Mouse (Mus musculus) CD4-positive, CD25-positive, alpha-beta regulatory T cell, adult 2 months (primary cell): ENCODE data around the gene Duox1.

ENCODE experiments used
- DNase-seq: peaks from one replicate; pipeline ENCODE4 v3.0.0-alpha.2; 2012; ENCODE audit warnings: low read depth, low spot score

Gene Duox1

GRCm38 (mm10) chr2:122354191-122354929, 38.9 kb downstream of the Duox1 start:
- DNase-seq = no peak

DNA sequence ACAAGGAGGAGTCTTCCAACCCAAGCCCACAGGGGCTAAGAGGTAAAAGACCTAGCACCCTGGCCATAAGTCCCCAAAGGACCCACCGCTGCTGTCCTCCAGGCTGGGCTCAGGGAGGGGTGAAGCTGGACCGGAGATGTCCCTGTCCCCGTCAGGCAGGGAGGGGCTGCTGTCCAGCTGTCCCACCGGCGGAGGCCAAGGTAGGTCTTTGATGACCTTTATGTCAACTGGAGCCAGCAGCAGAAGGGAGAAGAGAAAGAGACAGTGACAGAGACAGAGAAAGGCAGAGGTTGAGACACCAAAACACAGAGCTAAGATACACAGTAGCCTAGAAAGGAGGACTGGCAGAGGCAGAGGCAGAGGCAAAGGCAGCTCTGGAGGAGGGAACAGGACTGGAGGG, 39.9 kb downstream of the Duox1 start:
- DNase-seq = no peak

DNA sequence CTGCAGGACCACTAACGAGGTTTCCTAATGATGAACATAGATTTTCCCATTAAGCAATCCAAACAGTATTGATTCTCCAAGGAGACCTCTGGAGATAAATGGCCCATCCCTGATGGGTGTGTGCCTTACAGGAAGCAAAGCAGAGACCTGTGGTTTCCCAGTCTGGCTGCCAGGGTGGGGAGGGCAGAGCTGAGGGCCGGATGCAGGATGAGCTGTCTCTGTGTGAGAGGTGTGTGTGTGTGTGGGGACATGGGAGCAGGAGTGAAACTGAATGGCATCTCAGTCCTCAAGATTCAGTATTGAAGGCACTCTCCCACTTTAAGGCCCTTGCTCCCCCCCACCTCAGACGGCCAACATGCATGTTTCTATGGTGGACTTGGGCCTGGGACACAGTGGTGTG, 40.7 kb downstream of the Duox1 start:
- DNase-seq = no peak

DNA sequence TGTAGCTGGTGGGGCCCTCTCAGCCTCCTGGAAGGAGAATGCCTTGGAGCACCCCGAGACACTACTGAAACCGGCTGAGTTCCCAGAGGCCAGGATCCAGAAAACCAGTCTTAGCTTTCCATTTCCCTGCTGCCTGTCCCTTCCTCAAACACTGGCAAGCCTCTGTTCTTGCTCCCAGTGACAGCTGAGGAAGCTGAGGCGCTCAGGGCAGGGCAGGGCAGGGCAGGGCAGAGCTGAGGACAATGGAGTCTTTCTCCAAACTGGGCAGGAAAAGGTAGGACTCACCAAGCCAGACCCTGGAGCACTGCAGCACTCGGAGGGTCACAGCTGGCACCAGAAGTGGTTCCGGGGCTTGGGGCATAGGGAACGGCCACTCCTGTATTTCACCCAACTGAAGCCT, 44.8 kb downstream of the Duox1 start:
- no peak for DNase-seq

- DNase-seq = peak; percentile 30
Measured at GRCm38 (mm10) chr2:122361181-122361580, 45.7 kb downstream of the Duox1 start.

DNA sequence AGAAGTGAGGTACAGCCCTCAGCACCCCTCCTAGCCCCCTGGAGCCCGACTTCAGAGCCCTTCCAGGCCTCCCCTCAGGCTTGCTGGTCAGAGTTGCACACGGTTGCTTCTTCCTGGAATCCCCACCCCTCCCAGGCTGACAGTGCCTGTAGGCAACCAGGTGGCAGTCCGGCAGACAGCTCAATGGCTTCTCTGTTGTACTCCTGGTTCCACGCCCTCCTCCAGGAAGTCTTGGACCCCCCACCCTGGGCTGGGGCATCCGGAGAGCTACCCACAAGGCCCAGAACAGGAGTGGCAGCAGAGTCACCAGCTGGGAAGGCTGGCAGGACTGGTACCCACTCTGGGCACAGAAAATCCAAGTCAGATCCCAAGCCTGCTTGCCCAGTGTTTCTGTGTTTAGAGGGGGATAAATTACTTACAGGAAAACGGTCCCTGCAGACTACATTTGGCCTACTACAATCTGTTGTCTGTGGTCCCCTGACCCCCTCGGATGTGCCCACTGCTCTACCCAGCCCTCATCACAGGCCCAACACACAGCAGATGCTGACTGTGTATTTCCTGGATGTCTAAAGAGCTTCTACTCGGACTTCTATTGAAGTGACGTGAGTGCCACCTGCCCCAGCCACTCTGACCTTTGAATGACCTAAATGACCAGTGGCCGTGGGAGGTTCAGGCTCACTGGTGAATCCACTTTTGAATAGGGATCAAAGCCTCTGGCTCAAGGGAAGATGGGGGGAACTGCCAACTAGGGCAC, 46.6 kb downstream of the Duox1 start:
- no peak for DNase-seq

DNA sequence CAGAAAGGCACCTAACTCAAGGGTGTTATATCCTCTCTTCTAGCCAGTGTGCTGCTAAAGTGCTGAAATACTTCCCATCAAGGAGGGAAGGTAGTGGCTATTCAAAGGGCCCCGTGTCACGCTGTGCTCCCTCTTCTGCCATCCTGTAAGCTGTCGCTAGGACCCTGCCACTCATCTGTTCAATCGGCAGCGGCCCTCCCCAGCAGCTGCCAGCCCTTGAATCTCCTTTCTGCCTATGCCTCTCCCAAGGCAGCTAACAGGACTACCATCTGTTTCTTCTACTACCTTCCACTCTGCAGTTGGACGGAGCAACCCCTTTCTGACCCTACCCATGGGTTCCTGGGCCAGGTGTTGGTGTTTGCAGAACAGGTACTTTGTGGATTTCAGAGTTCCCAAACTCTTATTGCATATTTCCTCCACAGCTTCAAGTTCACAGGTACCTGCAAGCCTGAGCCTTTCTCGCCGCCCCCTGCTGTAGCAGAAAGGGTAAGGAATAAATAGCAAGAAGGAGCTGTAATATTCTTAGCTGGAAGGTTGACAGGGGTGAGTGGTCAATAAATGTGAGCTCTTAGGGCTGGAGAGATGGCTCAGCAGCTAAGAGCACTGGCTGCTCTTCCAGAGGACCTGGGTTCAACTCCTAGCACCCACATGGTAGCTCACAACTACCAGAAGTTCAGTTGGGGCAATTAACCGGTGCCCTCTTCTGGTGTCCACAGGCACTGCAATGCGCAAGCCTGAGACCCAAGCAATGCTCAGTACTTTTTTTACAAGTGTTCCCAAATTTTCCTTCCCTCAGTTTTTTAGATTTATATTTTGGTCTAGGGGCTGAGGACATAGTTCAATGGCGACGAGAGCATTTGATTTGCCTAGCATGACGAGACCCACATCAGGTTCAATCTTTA, 47.4 kb downstream of the Duox1 start:
- no peak for DNase-seq

- no peak for DNase-seq
Measured at GRCm38 (mm10) chr2:122364352-122364944, 49.0 kb downstream of the Duox1 start.

DNA sequence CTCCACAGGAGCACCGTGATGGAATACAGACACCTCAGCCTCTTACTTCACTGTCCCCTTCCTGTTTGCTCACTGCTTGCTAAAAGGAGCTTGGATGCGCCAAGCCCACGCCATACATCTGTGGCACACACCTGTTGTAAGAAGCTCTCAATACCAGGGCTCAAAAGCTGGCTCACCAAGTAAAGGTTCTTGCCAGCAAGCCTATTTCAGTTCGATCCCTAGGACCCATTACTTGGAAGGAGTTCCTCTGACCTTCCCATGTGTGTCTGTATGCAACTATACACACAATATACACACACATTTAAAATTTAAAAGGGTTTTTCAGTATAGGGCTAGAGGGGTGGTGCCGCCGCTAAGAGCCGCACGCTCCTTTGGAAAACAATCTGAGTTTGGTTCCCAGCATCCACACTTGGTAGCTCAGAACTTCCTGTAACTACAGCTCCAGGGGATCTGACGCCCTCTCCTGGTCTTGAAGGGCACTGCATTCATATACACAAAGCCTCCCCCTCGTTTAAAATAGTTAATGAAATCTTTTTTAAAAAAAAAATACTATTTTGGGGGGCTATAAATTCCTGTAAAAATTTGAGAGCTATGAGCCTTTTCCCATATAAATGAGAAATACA, 49.9 kb downstream of the Duox1 start:
- peak; percentile 52 for DNase-seq

DNA sequence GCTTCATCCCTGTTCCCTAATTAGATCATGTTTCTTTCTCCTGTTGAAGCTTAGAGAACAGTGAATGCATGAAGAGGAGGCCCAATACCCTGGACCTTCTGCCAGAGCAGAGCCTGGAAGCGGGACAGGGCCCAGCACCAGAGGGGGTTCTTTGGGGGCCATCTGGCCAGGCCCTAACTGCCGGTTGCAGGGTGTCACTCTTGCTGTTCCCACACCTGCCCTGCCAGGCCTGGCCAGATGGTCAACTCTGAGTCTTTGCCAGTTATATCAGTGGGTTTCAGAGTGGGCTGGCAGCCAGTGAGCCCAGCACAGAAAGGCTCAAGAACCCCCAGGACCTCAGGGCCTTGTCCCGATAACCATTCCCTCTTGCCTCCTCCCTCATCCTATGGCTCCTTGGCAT, 50.6 kb downstream of the Duox1 start:
- no peak for DNase-seq

GRCm38 (mm10) chr2:122366706-122367105, 51.2 kb downstream of the Duox1 start:
- DNase-seq = no peak

DNA sequence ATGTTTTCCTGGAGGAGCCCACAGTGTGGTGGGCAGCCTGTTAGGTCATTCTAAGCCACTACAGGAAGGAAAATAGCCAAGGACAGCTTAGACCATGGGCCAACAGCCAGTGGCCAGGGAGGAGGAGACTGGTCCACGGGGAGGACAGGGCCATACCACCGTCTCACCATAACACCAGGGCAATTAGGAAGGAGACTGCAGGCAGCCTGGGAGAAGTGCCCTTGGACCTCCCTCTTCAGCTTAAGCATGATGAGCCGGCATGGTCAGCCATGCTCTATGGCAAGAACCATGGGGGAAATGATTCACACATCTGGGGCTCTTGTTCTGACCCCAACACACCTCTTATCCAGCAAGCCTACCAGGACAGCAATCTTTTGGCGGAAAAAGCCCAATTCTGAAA, 51.7 kb downstream of the Duox1 start:
- DNase-seq = no peak

DNA sequence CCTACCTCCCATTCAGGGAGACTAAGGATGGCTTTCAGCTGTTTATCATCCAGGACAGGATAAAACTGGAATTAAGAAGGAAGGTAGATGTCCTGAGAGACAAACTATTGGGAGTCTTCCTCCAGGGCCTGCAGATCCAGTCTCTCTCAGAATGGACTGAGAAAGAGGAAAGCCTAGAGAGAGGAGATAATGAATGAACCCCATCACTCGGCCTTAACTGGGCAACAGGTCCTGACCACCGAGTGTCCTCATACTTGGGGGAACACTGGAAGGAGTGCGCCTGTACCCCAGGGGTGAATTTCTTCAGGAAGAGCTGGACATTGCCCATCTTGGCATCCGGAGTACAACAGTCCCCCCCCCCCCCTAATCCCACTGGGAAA, 52.2 kb downstream of the Duox1 start:
- no peak for DNase-seq

GRCm38 (mm10) chr2:122368081-122368971, 52.9 kb downstream of the Duox1 start:
- peak; percentile 32 for DNase-seq

DNA sequence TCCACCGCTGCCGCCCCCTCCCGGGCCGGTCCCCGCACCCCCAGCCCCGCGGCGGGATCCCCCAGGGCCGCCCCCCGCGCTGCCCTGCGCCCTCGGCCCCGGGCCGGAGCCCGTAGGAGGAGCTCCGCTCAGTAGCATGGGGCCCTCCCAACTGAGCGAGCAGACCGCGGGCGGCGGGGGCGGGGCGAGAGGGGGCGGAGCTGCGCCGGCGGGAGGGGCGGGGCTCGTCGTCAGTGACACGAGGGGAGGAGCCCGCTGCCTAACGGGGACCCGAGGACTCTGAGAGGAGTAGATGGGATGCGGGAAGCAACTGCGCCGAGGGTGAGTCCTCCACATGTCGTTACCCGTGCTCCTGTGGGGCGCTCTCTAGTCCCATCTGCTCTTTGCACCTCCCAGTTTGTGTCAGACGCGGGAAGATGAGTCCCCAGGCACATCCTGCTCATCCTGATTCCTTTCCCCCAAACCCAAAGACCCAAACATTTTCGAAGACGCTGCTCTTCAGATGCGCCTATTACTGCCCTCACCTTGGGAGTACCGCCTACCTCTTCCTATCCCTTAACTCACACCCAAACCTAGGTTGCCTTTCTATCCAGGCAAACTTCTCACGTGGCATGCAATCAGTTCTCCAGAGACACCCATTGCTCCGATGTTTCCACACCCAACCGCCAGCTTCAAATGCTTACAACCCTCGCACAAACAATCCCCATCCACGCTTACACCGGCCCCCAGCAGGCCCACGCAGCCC, 53.7 kb downstream of the Duox1 start, which contains the start of gene Shf:
Gene Shf (minus strand): TSS at position 168 of the 745 bp plus-strand sequence.
- DNase-seq = peak; percentile 93

- DNase-seq = no peak
Measured at GRCm38 (mm10) chr2:122370101-122370750, 54.8 kb downstream of the Duox1 start.

DNA sequence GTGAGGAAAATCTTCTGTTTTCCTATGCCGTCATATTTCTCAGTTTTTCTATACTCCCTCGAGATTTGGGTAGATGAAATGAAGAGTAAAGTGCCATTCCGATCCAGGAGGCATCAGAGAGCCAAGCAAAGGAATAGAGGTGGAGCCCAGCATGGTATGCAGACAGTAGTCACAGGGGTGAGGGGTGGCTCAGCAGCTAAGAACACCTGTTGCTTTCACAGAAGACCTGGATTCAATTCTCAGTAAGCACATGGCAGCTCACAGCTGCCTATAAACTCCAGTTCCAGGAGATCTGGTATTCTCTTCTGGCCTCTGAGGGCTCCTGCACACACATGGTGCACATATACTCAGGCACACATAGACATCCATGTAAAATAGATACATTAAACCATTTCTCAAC, 56.6 kb downstream of the Duox1 start:
- no peak for DNase-seq

DNA sequence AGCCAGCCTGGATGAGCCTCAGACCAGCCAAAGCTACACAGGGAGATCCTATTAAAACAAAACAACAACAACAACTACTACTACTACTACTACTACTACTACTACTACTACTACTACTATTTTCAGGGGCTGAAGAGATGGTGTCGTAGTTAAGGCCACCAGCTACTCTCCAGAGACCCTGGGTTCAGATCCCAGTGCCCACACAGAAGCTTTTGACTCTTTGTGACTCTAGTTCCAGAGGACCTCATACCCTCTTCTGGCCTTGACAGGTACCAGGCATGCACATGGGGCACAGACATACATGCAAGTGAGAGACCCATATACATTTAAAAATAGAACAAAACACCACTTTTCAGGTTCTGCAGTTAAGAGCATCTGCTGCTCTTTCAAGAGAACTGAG, 57.1 kb downstream of the Duox1 start:
- DNase-seq = no peak

GRCm38 (mm10) chr2:122374012-122374411, 58.5 kb downstream of the Duox1 start:
- no peak for DNase-seq
